Mouse (Mus musculus) cerebellum, adult 9-11 months (tissue): ENCODE measurements around the gene Plpp7.
A peak's percentile ranks its signal among the peaks of the same experiment; 100 is the strongest.

ENCODE experiments used
- DNase-seq: peaks from one replicate; pipeline ENCODE4 v3.0.0; 2022

The Plpp7 gene

GRCm38 (mm10) chr2:32095351-32096121 lies at the start of gene Plpp7:
Gene Plpp7, plus strand, starts transcription at chr2:32095528.
- DNase-seq: peak; percentile 88

- no peak for DNase-seq
Measured at GRCm38 (mm10) chr2:32046009-32046408, 49.3 kb upstream of the Plpp7 start.

GRCm38 (mm10) chr2:32047323-32047722 lies 48.0 kb upstream of the Plpp7 start:
- DNase-seq: peak; percentile 30

GRCm38 (mm10) chr2:32051791-32052190 lies 43.5 kb upstream of the Plpp7 start:
- no peak for DNase-seq

GRCm38 (mm10) chr2:32052418-32052817 lies 42.9 kb upstream of the Plpp7 start:
- DNase-seq: no peak

GRCm38 (mm10) chr2:32055357-32055965 lies 39.9 kb upstream of the Plpp7 start:
- no peak for DNase-seq

- no peak for DNase-seq
Measured at GRCm38 (mm10) chr2:32056524-32056923, 38.8 kb upstream of the Plpp7 start.

GRCm38 (mm10) chr2:32057360-32057759 lies 38.0 kb upstream of the Plpp7 start:
- no peak for DNase-seq

GRCm38 (mm10) chr2:32057794-32058193 lies 37.5 kb upstream of the Plpp7 start:
- no peak for DNase-seq

GRCm38 (mm10) chr2:32058241-32058640 lies 37.1 kb upstream of the Plpp7 start:
- DNase-seq: no peak

GRCm38 (mm10) chr2:32058716-32059115 lies 36.6 kb upstream of the Plpp7 start:
- DNase-seq: no peak

- no peak for DNase-seq
Measured at GRCm38 (mm10) chr2:32059613-32060012, 35.7 kb upstream of the Plpp7 start.

GRCm38 (mm10) chr2:32060228-32060805 lies 35.0 kb upstream of the Plpp7 start:
- DNase-seq: no peak

GRCm38 (mm10) chr2:32061189-32061588 lies 34.1 kb upstream of the Plpp7 start:
- no peak for DNase-seq

GRCm38 (mm10) chr2:32061722-32062505 lies 33.4 kb upstream of the Plpp7 start:
- no peak for DNase-seq

- DNase-seq: no peak
Measured at GRCm38 (mm10) chr2:32062626-32063410, 32.5 kb upstream of the Plpp7 start.

GRCm38 (mm10) chr2:32063451-32064151 lies 31.7 kb upstream of the Plpp7 start:
- DNase-seq: no peak

GRCm38 (mm10) chr2:32064913-32065312 lies 30.4 kb upstream of the Plpp7 start:
- DNase-seq: no peak

- no peak for DNase-seq
Measured at GRCm38 (mm10) chr2:32065371-32065791, 29.9 kb upstream of the Plpp7 start.

- no peak for DNase-seq
Measured at GRCm38 (mm10) chr2:32066005-32066404, 29.3 kb upstream of the Plpp7 start.

GRCm38 (mm10) chr2:32068811-32069607 lies 26.3 kb upstream of the Plpp7 start:
- DNase-seq: no peak
